Mouse (Mus musculus) layer of hippocampus, postnatal 25 days (tissue): ENCODE data around the gene Clba1. TPM values are rescaled to one million over a fixed set of nuclear protein-coding genes. Genes with fewer than 3 reads are reported as not detected.
A peak's percentile ranks its signal among the peaks of the same experiment; 100 is the strongest.
"Not testable (repeated sequence)": the region's sequence is repeated elsewhere in the genome, so short reads cannot be mapped to it uniquely, and the experiment has no call there.

ENCODE experiments used
- DNase-seq, 2 experiments: peaks; one replicate each; pipeline ENCODE4 v3.0.0; 2022; ENCODE audit warnings: mixed read lengths in 2 of 2, low spot score in 1 of 2; ENCODE audit errors: extremely low spot score in 1 of 2
- total RNA-seq, 2 experiments: library from RNA; stranded (reverse); gene quantifications; 2 replicates each; pipeline ENCODE4 v1.2.3; 2021

Gene Clba1
- total RNA-seq, 2 experiments from 2014 or later, result 13.5 to 14.7 TPM

DNA sequence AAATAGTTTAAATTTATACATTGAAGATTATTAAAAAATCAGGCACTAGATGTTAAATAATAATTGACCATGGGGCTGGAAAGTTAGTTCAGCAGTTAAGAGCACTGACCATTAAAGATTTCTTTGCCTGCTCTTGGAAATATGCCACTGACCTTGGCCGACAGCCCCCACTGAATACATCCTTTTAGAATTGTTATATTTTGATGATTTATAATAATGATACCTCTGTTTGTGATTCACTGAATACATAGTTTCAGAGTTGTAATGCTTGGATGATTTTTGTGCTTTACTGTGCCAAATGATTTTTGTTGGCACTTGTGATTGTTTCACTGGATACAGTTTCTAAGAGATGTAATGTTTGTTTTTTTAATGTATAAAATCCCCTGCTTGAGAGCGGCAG, 33.4 kb downstream of the Clba1 start:
- DNase-seq, result not testable (repeated sequence)

GRCm38 (mm10) chr12:112843803-112844202, 35.1 kb downstream of the Clba1 start:
- DNase-seq, result peak; percentile 81 to 96

GRCm38 (mm10) chr12:112847880-112848279, 39.1 kb downstream of the Clba1 start:
- DNase-seq, result no peak

- no peak for DNase-seq
Observed at GRCm38 (mm10) chr12:112849235-112850022, 40.7 kb downstream of the Clba1 start.

- no peak for DNase-seq
Observed at GRCm38 (mm10) chr12:112850344-112850743, 41.6 kb downstream of the Clba1 start.

DNA sequence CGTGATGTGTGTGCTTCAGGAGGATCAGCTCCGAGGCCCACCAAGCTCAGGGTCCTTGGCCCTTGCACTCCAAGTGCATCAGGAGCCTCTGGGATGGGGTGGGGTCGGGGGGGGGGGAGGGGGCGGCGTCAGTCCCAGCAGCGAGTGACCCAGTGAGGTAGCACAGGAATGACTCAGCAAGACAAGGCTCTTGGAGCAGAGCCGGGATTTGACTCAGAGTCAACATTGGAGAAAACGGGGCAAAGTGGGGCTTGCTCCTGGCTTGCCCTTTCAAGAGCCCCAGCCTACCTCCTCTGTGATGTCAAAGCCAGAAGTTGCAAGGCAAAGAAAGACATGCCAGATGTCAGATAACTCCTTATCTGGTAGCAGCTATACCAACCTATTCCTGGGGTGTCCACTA, 42.4 kb downstream of the Clba1 start:
- no peak for DNase-seq

- DNase-seq, result no peak
Observed at GRCm38 (mm10) chr12:112853050-112853729, 44.5 kb downstream of the Clba1 start.

GRCm38 (mm10) chr12:112854610-112855333, 46.0 kb downstream of the Clba1 start:
- no peak for DNase-seq

DNA sequence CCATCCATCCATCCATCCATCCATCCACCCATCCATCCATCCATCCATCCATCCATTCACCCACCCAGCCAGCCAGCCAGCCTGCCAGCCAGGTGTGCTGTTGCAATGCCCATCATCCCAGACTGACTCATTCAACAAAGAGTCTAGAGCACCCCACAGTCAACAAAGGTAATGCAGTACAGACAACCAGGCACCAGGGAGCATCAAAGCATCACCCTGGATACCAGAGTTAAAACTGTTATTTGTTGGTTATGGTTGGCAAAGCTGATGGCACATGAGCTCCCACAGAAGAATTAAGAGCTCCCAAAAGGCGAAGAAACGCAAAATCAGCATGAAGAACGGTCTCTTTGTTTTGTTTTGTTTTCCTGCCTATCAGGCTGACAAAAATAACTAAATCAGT, 47.6 kb downstream of the Clba1 start:
- DNase-seq, result no peak

- no peak for DNase-seq
Observed at GRCm38 (mm10) chr12:112857021-112857925, 48.5 kb downstream of the Clba1 start.

DNA sequence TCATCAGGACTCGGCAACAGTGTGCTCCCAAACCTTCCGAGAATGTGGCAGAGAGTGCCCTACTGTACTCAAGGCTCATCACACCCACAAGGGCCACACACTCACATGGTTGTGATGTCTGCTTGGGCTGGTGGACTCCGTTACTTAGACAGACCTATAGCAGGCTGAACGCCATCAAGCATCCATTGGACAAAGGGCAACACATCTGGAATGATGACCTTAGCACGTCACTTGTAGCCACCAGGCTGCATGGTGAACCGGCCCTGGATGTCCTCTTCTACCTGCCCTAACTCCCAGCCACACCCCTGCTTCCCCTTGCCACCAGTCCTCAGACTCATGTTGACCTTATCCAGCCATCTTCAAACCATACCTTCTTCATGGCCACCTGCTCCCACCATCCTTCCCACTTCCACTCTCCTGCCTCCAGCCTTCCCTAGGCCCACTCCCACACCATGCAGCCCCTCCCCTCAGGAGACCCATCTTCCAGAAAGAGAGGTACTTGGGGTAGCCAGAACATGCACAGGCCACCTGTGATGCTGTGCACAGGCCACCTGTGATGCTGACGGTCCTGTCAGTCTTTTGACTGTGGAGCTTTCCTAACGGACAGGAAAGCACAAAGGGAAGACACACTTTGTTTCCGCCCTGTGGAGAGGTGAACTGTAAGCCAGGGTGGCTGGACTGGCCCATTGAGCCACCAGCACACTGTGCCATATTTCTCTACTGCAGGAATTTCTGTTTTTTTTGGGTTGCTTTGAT, 50.0 kb downstream of the Clba1 start:
- no peak for DNase-seq

- no peak for DNase-seq
Observed at GRCm38 (mm10) chr12:112859930-112860329, 51.2 kb downstream of the Clba1 start.

- DNase-seq, result no peak
Observed at GRCm38 (mm10) chr12:112860765-112861164, 52.0 kb downstream of the Clba1 start.

DNA sequence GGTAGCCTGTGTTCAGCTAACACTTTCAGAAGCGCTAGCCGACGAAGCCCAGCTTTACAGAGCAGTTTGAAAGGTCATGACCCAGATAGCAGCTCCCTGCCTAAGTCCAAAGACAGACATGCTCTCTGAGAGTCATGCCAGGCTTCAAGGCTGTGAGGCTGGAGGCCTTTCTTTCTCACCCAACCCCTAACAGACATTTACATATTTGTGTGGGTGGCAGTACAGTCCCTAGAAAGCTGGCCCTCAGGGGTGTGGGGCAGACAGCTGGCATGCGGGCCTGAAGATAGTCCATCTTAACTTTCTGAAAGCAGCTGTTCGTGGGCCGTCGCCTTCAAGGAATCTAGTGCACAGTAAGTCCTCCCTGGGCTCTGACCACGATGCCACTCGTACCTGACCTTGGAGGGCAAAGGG, 53.2 kb downstream of the Clba1 start:
- no peak for DNase-seq

DNA sequence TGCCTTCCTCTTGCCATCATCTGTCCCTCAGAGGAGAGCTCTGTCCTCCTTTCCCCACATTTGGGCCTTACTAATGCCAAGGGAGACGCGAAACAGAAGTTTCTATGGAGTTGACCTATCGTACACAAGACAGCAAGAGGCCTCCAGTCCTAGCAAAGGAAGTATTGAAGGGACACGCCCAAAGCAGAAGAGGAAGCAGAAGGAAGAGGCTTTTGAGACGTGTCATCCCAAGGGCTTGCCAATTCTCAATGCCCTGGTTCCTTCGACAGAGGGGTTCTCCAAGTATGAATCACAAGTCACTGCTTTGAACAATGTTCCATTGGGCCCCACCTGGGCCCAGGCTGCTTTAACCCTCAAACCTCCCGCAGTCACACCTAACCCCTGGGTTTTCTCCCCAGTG, 56.1 kb downstream of the Clba1 start:
- no peak for DNase-seq
